Mouse (Mus musculus): ENCODE data around the gene Hinfp.
"Not testable (repeated sequence)": the region's sequence is repeated elsewhere in the genome, so short reads cannot be mapped to it uniquely, and the experiment has no call there.

Hinfp gene

DNA sequence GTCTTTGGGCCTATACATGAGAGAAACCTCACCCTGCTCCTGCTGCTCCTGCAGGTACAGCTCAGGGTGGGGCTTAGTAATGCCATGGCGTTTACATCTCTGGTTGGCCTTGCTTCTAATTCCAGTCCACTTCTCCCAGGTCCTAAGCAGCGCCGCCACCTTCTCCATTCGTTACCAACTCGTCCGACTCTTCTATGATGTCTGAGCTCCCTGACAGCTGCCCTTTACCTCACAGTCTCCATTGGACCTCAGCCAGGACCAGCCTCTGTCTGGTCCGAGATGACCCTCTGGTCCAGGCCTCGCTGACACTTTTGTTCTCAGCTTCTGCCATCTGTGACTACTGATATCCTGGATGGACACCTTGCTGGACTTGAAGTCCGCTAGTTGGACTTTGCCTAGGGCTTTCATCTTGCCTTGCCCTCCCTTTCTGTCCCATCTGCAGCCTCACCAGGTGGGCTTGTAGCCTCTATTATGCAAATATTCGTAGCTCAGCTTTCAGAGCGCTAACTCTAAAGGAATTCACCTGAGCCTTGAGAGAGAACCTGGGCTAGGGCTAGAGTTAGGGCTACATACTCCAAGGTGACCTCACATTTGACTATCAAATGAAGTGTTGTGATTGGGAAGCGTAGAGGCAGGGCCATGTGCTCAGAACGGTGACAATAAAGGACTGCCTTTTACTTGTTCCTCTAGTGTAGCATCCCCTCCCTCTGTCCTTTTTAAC lies 27.6 kb upstream of the Hinfp start:
- no peak for DNase-seq (ENCODE audit: low spot score)

DNA sequence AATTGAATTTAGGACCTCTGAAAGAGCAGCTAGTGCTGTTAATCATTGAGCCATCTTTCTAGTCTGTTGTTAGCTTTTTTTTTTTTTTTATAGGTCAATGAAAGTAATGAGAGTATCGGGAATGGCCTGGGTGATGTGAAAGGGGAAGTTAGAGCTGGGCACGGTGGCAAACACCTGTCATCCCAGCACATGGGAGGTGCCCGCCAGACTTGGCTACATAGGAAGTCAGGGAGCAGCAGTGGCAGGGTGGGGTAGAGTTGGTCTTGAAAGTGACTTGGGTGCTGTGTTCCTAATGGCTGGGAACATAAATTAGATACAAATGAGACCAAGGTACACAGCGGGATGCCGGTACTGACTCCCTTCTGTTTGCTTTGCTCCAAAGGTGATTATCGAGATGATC lies 25.3 kb upstream of the Hinfp start:
- DNase-seq (ENCODE audit: low spot score), result no peak

DNA sequence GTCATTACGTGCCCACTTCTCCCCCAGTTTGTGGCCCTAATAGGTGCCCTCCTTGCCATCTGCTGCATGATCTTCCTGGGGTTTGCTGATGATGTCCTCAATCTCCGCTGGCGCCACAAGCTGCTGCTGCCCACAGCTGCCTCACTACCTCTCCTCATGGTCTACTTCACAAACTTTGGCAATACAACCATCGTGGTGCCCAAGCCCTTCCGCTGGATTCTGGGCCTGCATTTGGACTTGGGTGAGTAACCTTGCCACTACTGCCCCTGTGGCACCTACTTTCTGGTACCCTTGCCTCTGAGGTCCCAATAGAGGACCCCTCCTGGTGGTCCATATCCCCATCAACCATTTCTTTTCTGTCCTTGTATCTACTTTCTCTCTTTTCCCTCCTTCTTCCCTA lies 22.5 kb upstream of the Hinfp start:
- DNase-seq (ENCODE audit: low spot score), result no peak

DNA sequence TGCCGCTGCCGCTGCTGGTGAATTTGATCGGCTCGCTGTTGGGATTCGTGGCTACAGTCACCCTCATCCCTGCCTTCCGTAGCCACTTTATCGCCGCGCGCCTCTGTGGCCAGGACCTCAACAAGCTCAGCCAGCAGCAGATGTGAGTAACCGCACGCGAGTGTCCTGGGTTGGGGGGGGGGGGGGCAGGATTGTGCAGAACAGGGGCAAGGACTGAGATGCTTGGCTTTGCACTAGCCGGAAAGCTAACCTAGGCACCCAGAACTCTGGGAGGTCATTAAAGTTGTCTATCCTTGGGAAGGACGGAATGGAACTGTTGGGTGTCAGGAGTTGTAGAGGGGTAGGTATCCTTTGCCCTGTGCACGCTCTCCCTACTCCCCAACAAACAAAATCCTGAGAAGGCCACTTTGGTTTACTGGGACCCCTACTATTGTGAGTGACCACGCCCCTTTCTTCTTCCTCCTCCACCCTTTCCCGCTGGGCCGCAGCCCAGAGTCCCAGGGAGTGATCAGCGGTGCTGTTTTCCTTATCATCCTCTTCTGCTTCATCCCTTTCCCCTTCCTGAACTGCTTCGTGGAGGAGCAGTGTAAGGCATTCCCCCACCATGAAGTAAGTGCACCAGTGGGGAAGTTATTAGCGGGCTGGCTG lies 21.7 kb upstream of the Hinfp start:
- no peak for DNase-seq (ENCODE audit: low spot score)

DNA sequence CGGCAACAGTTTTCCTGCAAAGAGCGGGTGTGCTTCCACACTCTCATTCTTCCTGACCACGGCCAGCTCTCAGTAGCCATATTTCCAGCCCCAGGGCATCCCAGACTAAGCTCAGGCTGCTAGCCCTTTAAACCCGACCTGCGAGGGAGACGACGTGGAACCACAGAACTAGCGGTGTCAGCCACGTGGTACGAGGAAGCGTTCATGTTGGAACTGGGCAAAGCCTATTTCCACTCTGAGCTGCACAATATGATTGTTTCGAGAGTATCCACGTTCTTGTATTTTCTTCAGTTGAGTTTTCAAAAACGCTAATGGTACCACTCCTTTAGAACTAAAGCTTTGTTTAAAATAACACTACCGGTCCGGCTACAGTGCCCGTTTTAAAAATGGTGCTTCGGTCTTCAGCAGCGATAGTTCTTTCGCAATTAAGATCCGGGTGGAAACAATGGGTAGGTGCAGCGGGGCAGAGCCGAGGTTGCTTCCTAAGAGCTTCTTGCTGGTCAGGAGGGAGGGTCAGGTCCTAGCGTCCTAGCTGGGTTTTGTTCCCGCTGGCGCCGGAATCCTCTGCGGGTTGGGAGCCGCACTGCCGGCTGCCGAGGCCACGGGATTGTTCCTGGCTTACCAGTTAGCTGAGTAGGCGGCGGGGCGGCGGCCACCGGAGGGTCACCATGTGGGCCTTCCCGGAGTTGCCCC lies 21.0 kb upstream of the Hinfp start:
- peak; percentile 89 for DNase-seq (ENCODE audit: low spot score)

DNA sequence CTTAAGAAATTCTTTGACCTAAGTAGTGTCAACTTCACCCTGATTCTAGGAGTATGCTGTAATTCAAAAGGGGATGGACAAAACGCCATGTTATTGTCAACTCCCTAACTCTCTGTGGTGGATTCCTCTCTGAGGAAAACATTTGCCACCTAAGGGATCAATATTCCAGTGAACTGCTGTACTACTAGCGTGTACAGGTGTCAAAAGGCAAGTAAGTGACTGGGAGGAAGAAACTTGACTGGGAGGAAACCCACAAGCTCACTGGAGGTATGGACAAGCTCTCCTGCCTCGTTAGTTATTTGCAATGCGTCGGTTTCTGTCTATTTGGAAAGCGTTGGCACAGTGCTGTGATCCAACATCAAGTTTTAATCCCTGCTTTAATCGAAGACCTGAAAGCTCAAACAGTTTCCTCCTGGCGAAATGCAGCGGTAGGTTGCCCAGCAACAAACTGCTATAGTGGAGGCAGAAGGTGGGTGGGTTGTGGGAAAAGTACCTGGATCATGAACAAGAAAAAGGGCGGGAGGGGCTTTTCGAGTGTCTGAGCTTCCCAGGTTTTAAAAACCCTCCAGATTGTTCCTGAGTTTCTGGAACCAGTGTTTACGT lies 20.4 kb upstream of the Hinfp start, which contains the start of gene Dpagt1:
Gene Dpagt1 (plus strand): TSS at position 252 of the 603 bp plus-strand sequence.
- DNase-seq (ENCODE audit: low spot score), result no peak

DNA sequence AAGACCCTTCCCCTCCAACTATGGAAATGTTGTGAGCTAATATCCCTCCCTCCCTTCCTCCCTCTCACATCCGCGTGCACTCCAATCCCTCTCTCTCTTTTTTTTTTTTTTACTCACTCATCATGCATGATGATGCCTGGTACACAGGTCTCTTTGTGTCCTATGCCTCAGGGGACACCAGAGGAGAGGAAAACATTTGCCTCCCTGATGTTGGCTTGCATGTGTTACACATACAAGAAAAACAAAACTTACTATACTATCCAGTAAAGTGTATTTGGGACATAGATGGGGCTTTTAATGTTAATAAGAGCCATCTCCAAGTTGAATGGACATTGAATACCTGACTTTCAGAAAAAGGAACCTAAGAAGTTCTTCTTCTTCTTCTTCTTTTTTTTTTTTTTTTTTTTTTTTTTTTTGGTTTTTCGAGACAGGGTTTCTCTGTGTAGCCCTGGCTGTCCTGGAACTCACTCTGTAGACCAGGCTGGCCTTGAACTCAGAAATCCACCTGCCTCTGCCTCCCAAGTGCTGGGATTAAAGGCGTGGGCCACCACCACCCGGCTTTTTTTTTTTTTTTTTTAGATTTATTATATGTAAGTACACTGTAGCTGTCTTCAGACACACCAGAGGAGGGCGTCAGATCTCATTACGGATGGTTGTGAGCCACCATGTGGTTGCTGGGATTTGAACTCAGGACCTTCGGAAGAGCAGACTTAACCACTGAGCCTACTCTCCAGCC lies 19.7 kb upstream of the Hinfp start:
- not testable (repeated sequence) for DNase-seq (ENCODE audit: low spot score)

DNA sequence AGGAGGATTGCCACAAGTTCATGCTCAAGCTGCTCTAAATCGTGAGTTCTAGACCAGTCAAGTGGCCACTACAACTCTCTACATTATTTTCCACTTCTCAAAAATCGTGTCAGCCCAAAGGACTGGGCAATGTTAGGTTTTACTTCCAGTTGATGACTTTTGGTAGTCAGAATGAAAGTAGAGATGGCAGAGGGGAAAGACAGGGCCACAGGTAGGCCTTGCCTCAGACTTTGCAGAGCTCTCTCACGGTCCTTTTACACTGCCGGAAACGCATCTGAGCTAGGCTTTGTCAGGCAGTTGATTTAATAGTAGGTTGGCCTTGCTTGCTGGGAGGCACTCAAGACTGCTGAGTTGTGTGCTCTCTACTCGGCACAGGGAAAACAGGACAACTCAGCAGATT lies 18.7 kb upstream of the Hinfp start:
- no peak for DNase-seq (ENCODE audit: low spot score)

DNA sequence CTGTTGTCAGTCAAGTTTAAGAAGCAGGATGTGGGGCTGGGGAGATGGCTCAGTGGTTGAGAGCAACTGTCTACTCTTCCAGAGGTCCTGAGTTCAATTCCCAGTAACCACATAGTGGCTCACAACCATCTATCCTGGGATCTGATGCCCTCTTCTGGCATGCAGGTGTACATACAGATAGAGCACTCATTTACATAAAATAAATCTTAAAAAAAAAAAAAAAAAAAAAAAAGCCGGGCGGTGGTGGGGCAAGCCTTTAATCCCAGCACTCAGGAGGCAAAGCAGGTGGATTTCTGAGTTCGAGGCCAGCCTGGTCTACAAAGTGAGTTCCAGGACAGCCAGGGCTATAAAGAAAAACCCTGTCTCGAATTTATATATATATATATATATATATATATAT lies 18.2 kb upstream of the Hinfp start:
- not testable (repeated sequence) for DNase-seq (ENCODE audit: low spot score)

DNA sequence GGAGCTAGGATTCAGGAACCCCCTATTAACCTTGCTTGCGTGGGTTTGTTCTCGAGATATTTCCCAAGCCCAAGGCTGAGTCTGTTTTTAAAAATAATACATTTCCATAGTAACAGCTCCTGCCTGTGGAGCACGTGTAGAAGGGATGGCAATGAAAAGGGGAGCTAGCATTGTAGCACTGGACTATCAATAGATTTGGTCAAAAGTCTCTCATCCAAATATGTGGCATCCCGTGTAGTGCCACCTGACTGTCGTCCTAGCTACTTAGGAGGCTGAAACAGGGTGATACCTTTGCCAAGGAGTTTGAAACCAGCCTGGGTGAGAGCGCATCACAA lies 15.3 kb upstream of the Hinfp start:
- DNase-seq (ENCODE audit: low spot score), result peak; percentile 51

DNA sequence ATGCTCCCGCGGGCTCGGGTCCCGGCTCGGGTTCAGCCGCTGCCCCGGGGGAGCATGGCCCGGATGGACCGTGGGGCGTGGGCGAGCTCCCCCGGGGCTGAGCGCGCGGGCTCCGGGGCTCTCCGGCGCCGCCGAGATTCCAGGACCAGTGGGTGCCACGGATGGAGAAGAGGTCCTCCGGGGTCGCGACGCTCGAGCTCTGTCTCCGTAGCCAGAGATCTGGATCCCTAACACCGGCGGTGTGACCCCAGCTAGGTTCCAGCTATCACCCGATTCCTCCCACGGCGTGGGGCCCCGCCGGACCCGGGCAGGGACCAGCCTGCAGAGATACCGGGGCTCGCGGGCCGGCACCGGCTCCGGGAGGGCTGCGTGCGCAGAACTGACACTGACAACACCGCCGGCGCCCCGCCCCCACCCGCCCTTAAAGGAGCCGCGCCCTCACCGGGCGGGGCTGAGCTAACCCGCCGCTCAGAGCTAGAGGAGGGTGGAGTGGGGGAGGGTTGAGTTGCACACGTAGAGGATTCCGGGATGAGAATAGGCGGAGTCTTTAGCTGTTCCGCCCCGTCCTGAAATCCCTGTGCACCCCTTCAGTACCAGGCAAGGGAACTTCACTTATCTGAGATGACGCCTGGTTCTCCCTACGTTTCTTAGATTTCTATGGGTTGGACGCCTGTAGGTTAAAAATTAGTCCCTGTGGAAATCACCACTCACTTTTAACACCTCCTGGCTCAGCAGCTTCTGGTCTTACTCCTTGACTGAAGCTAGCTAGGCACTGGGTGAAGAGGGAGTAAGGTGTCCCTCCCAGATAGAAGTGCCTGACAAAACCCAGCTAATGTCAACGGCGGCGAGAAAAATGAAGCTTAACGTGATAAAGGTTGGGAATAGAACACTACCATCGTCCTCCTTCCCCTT lies 14.7 kb upstream of the Hinfp start, which contains the start of gene C2cd2l:
Gene C2cd2l (minus strand): TSS at position 399 of the 912 bp plus-strand sequence.
- peak; percentile 95 for DNase-seq (ENCODE audit: low spot score)

DNA sequence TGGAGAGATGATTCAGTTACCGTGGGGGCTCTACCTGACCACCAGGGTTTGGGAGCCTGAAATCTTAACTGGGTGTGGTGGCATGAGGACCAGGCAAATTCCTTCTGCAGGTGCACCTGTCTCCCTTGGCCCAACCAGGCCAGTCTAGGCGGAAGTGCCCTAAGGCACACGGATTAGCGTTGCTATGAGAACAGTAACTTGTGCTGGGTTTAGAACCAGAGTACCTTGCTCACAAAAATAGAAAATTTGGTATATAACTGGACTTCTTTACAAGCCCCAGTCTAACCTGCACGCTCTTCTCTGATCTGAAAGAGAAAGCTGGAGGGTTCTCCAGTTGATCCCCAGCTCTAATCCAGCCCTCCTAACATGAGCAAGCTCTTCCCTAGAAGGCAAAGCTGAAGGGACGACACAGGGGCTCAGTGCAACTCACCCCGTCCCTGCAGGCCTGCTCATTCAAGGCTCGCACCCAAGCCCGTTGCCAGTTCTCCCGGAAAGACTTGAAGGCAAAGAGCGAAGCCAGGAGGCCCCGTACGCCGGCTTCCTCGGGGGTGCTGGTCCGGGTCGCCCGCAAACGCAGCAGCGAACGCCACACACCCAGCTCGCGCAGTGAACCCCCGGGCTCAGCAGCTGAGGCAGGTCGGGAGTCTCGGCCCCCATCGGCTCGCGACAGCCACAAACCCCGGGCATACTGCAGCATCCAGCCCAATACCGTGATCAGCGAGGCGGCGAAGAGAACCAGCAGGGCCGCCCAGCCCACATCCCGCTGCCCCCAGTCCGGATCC lies 13.8 kb upstream of the Hinfp start:
- no peak for DNase-seq (ENCODE audit: low spot score)

DNA sequence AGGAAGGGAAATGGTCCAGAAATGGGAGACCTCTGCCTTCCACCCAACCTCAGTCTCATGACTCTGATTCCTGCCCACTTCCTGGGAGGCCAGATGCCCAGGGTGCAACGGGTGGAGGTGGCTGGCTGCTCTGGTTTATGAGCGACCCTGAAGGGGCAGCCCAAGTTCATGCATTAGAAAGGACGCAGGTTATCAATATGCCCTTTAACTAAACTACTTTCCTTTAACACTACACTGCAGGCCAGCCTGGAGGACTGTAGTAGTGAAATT lies 13.3 kb upstream of the Hinfp start:
- DNase-seq (ENCODE audit: low spot score), result no peak

DNA sequence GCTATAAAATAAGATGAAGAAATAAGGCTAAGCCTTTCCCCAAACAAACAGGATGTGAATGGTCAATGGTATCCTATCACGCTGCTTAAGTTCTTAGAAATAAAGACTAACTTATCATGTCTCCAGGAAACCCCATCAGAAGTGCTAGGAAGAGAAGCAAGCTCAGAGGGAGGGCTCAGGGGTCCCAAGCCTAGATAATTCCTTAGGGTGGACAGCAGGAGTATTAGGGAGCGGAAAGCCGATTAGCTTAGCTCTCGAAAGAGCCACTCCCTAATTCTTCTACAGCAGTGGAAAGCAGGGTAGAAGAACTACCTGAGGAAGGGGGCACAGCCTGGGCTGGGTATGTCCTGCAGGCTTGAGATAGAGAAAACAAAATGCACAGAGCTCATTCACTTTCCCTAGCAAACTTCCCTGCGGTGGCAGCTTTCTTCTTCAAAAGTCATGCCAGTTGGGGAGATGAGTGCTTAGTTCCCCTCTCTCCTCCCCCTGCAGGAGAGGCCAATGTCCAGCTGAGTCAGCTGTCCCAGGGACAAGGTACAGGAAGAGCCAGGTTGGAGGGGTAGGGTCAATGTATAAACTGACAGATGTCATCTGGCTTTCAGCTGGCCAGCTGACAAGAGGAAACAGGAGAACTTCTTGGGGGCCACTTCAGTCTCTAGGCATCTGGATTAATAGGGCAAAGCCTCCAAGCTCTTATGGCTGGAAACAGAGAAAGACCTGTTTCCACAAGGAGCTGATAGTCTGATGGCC lies 12.8 kb upstream of the Hinfp start:
- no peak for DNase-seq (ENCODE audit: low spot score)

DNA sequence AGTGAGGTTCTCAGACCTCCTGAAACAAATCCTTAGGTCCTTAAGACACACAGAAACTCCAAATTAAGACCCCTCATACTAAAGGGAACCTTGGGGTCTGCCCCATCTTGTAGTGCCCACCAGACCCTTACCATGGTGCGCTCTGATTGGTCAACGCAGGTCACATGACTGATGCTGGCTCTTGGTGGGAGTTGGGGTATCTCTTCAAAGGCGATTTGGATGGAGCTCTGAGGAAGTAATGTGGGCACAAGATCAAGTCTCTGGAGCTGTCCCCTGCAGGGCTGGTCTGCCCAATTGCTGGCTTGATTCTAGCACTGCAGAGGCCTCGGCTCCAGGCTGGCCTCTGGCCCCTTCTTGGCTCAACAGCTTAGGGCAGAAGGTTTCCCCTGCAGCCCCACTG lies 12.0 kb upstream of the Hinfp start:
- DNase-seq (ENCODE audit: low spot score), result no peak

DNA sequence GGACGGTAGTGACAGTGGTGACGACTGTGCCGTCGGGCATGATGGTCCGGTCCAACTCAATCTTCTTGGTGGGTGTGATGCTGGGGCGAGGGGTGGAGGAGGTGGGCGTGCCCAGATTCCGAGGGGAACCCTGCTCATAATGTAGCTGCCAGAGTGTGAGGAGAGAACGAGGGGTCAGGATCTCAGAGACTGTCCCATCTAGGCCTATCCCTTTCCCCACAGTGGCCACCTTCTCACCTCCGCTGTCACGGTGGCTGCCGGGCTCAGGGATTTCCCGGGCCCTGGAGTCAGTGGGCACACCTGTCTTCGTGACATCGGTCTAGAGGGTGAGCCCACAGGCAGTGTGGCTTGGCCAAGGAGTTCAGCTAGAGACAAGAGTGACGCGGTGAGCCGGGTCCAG lies 9.4 kb upstream of the Hinfp start:
- DNase-seq (ENCODE audit: low spot score), result no peak

DNA sequence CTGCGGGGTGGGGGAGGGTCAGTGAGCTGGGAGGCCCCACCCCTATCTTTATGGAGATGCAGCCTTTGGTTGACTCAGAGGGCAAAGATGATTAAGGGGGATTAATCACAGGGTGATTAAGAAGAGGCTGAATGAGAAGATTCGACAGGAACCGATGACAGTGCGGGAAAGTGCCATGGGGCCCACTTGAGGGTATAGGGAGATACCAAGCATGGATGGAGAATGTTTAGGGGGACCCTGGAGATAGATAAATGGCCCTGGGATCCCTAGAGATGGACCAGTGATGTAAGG lies 8.7 kb upstream of the Hinfp start:
- DNase-seq (ENCODE audit: low spot score), result no peak

DNA sequence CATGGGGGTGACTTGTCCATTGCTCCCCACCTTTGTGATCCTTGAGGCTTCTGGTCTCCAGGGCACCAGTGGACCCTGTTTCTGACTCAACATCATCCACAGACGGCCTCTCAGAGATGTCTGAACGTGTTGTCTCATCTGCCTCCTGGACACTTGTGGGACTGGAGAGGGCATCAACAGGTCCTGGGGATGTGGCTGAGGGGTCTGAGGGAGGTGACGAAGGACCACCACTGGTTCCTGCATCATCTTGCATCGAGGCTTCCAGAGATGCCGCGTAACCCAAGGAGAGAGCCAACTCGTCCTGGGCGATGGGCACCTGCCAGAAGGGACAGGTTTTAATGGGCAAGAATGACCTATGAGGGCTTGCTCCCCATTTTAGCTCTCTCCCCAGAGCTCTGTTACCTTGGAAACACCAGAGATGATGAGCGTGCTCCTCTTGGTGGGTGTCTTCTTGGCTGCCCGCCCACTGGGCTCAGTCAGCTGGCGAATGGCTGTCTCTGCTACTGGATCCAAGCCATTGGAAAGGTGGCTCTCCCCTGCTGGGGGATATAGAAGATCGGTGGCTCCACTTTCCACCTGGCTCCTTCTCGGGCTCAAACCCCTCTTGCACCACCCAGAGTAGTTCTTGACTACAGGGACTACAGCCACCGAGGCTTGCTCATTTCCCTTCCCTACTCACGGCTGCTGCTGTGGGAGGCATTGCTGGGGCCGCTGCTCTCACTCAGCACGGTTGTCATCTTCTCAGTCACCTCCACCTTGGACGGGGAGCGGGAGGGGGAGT lies 8.2 kb upstream of the Hinfp start:
- DNase-seq (ENCODE audit: low spot score), result peak; percentile 79

Measured in layer of hippocampus, adult 11-12 months (tissue).